ENCODE assay signal across 35 mouse cellular contexts in the genomic region with DNA sequence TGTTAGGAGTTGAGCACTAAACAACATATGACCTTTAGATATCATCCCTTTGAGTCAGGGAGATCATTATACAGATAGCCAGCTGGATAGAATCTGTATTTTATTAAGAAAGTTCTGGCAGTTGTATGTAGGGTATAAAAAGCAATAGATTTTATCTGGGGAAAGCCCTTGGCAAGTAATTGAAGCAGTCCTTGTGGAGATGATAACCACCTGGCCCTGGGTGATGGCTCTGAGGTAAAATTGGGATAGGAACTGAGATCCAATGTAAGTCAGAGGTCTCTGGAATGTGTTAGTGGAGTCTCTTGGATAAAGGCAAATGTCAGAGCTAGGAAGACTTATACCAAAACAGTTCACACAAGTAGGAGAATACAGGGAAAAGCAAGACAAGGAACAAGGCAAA.
"Had no signal": no experiment of that assay in that cellular context is flagged by ENCODE, and none has a peak within 500 bp of the region (broad histone marks: within the 10 kb centered on the region; RNA-seq: fewer than 3 reads in every experiment).

No protein-coding gene starts in this region.

- H3K36me3 ChIP-seq: heart, embryonic 10.5 days; heart, embryonic 12.5 days; heart, embryonic 13.5 days; heart, embryonic 15.5 days; hindbrain, embryonic 10.5 days; hindbrain, embryonic 12.5 days; hindbrain, embryonic 13.5 days; hindbrain, embryonic 15.5 days; intestine, embryonic 15.5 days; kidney, embryonic 15.5 days had no signal

- H3K27me3 ChIP-seq: heart, embryonic 12.5 days; heart, embryonic 13.5 days; heart, embryonic 15.5 days; hindbrain, embryonic 12.5 days; hindbrain, embryonic 13.5 days; hindbrain, embryonic 15.5 days; intestine, embryonic 15.5 days; kidney, embryonic 15.5 days had no signal

- H3K4me2 ChIP-seq: heart, embryonic 11.5 days; heart, embryonic 12.5 days; heart, embryonic 13.5 days; heart, embryonic 15.5 days; hindbrain, embryonic 12.5 days; hindbrain, embryonic 13.5 days; hindbrain, embryonic 14.5 days; hindbrain, embryonic 15.5 days; intestine, embryonic 15.5 days; kidney, embryonic 15.5 days had no signal

- H3K9me3 ChIP-seq: heart, embryonic 10.5 days; heart, embryonic 12.5 days; heart, embryonic 13.5 days; heart, embryonic 15.5 days; hindbrain, embryonic 10.5 days; hindbrain, embryonic 12.5 days; hindbrain, embryonic 13.5 days; hindbrain, embryonic 15.5 days; intestine, embryonic 15.5 days; kidney, embryonic 15.5 days had no signal

- H3K4me3 ChIP-seq: heart, embryonic 10.5 days; heart, embryonic 12.5 days; heart, embryonic 13.5 days; heart, embryonic 15.5 days; hindbrain, embryonic 10.5 days; hindbrain, embryonic 12.5 days; hindbrain, embryonic 13.5 days; hindbrain, embryonic 15.5 days; intestine, embryonic 15.5 days; kidney, embryonic 15.5 days; layer of hippocampus, adult 2 months had no signal

- H3K4me1 ChIP-seq: heart, embryonic 10.5 days; heart, embryonic 12.5 days; heart, embryonic 13.5 days; heart, embryonic 15.5 days; hindbrain, embryonic 10.5 days; hindbrain, embryonic 12.5 days; hindbrain, embryonic 13.5 days; hindbrain, embryonic 15.5 days; intestine, embryonic 15.5 days; kidney, embryonic 15.5 days had no signal

- H3K27ac ChIP-seq: heart, embryonic 10.5 days; heart, embryonic 13.5 days; heart, embryonic 15.5 days; hindbrain, embryonic 10.5 days; hindbrain, embryonic 12.5 days; hindbrain, embryonic 13.5 days; hindbrain, embryonic 14.5 days; hindbrain, embryonic 15.5 days; hindbrain, postnatal 0 days; intestine, embryonic 15.5 days; kidney, embryonic 15.5 days; kidney, postnatal 0 days; layer of hippocampus, adult 2 months had no signal

- H3K9ac ChIP-seq: heart, embryonic 12.5 days; heart, embryonic 13.5 days; heart, embryonic 15.5 days; hindbrain, embryonic 12.5 days; hindbrain, embryonic 13.5 days; hindbrain, embryonic 14.5 days; hindbrain, embryonic 15.5 days; intestine, embryonic 15.5 days; kidney, embryonic 15.5 days had no signal

- DNase-seq: heart, postnatal 10 days; heart, postnatal 14 days; heart, postnatal 36 days; heart, postnatal 4 days; kidney, adult 11 months; kidney, adult 18-20 months; kidney, adult 2 months; kidney, adult 8-10 months; kidney, adult 9 months; kidney, postnatal 10 days; kidney, postnatal 14 days; kidney, postnatal 25 days; kidney, postnatal 36 days; kidney, postnatal 4 days; layer of hippocampus, adult 9-11 months; layer of hippocampus, postnatal 36 days had no signal

- ATAC-seq: hindbrain, embryonic 16.5 days; hindbrain, postnatal 0 days; inflammation-experienced regulatory T-cells, adult 6 months; intestine, embryonic 15.5 days; intestine, embryonic 16.5 days; intestine, postnatal 0 days had no signal
